Mouse (Mus musculus): ENCODE data around the gene Igfn1. TPM values are rescaled to one million over a fixed set of nuclear protein-coding genes. Genes with fewer than 3 reads are reported as not detected.

The Igfn1 gene
- polyA plus RNA-seq (2015; fragmentation: Nextera tagmentation; extraction: Ambion mirVana), result 0.12 and 0.14 TPM in 2 replicates

DNA sequence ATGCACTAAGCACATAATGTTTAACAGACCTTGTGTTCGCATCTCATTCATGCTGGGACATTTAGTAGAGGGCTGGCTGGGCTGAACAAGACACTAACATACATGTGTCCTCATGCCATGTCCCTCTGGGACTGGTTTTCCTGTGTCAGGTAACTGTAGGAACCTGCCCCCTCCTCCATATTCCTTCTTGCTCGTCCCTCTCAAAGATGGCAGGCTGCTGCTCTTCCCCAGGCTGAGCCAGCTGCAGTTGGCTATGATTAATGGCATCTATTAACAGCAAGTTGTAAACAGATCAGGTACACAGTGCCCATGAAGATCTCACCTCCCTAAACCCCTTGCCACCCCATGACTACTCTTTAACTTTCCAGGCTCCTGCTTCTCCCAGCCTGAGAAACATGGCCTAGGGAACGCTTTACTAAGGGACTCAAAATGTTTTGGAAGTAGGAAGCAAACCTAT lies at the start of gene Igfn1:
Igfn1 (minus strand) TSS at position 51 of the 457 bp plus-strand sequence.
- WGBS, result 64% methylated on average over 3 of the region's 3 CpGs
- Histone ChIP-seq H3K27ac (no peak within 1 kb of the TSS), H3K4me2 (peak within 1 kb of the TSS; percentile 87)

DNA sequence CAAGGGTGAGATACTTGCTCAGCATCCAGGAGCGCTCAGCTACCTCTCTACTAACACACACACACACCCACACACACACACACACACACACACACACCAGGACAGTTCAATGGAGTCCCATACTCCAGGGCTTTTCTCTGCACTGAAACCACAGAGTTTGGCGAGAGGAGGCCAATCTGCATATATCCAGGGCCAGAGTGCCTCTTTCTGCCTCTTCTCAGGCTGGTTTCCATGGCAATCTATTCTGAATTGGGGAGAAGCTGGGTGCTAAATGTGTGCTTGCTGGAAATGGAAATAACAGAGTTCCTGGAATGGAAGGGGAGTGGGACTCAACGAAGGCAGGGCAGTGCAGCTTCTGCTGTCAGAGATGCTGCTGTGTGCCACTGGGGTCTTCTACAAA lies 49.6 kb upstream of the Igfn1 start:
- Histone ChIP-seq H3K27me3 (peaks cover 24% of the 10 kb centered on the region), H3K27ac (no peak overlapping the region), H3K4me3 (replicated peaks) (no peak overlapping the region), H3K9me3 (replicated peaks) (no peaks in the 10 kb centered on the region), H3K36me3 (no peaks in the 10 kb centered on the region), H3K4me2 (no peak overlapping the region), H3K9ac (no peak overlapping the region), H3K4me1 (peaks cover 15% of the 10 kb centered on the region)
- WGBS, result 83% methylated on average over 3 of the region's 3 CpGs
- no peak for ATAC-seq (replicated peaks; ENCODE audit: low FRiP score)

More for the DNA sequence above, at the start of gene Igfn1:
- H3K4me3 ChIP-seq (replicated peaks), result peak within 1 kb of the TSS; percentile 55
- ATAC-seq (replicated peaks; ENCODE audit: low FRiP score), result no peak
- peaks cover 11% of the 10 kb centered on the region for H3K27me3 ChIP-seq
- 0 out of 2 replicates have a peak within 1 kb of the TSS, but pooled peaks have one; percentile 23 for H3K9ac ChIP-seq
- H3K4me1 ChIP-seq, result peaks cover 15% of the 10 kb centered on the region
- H3K36me3 ChIP-seq, result no peaks in the 10 kb centered on the region
- H3K9me3 ChIP-seq (replicated peaks), result no peaks in the 10 kb centered on the region

DNA sequence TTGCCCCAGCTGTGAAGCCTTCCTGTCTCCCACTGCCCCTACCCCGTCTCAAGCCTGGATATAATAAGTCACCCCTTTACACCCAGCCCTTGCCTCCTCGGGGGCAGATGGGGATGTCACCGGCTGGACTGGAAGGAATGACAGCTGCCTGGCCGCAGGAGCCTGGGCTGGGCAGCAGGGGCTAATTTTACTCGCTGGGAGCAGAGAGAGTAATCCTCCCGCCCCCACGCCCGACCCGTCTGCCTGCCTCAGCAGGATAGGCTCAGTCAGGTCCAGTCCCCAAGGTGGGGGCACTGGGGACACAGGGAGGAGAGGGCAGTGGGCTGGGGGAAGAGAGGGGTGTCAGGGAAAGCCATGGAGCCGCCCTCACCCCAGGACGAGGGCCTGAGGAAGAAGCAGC lies 46.4 kb upstream of the Igfn1 start, which contains the start of gene Cacna1s:
Cacna1s (plus strand) TSS at position 204 of the 400 bp plus-strand sequence.
- no peaks in the 10 kb centered on the region for H3K36me3 ChIP-seq
- H3K4me2 ChIP-seq, result no peak within 1 kb of the TSS
- H3K27me3 ChIP-seq, result peaks cover 53% of the 10 kb centered on the region
- WGBS, result 38% methylated on average over 11 of the region's 11 CpGs
- no peaks in the 10 kb centered on the region for H3K9me3 ChIP-seq (replicated peaks)
- no peak for ATAC-seq (replicated peaks; ENCODE audit: low FRiP score)
- no peak within 1 kb of the TSS for H3K27ac ChIP-seq
- no peak within 1 kb of the TSS for H3K4me3 ChIP-seq (replicated peaks)
- H3K9ac ChIP-seq, result no peak within 1 kb of the TSS
- H3K4me1 ChIP-seq, result peaks cover 19% of the 10 kb centered on the region

DNA sequence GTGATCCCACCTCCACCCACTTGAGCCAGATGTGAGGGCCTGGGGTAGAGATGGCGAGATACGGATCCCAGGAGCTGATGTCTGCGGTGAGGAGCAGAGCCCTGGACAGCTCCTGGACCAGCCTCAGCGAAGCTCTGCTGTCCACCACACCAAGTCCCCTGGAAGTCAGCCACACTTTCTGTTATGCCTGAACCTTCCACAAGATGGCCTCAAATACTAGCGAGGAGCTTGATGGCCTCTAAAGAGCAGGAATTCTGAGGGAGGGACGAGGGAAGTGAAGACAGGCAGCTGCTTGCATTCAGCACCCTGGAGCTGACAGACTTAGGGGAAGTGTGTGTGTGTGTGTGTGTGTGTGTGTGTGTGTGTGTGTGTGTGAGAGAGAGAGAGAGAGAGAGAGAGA lies 45.3 kb upstream of the Igfn1 start:
- peak overlapping the region; percentile 59 for H3K4me2 ChIP-seq
- peak; percentile 85 for ATAC-seq (replicated peaks; ENCODE audit: low FRiP score)
- H3K4me3 ChIP-seq (replicated peaks), result peak overlapping the region; percentile 31
- H3K27me3 ChIP-seq, result peaks cover 53% of the 10 kb centered on the region
- peaks cover 19% of the 10 kb centered on the region for H3K4me1 ChIP-seq
- no peak overlapping the region for H3K27ac ChIP-seq
- no peaks in the 10 kb centered on the region for H3K9me3 ChIP-seq (replicated peaks)
- WGBS, result 0% methylated on average over 6 of the region's 6 CpGs
- no peak overlapping the region for H3K9ac ChIP-seq
- H3K36me3 ChIP-seq, result no peaks in the 10 kb centered on the region

DNA sequence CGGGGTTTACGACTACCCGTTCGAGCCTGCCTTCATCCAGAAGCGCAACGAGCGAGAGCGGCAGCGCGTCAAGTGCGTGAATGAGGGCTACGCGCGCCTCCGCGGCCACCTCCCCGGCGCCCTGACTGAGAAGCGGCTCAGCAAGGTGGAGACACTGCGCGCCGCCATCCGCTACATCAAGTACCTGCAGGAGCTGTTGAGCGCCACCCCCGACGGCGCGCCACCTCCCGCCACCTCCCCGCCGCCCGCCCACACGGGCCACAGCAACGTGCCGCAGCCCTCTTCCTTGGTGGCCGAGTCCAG lies 44.8 kb upstream of the Igfn1 start:
- WGBS, result under 1% methylated on average over 36 of the region's 36 CpGs
- ATAC-seq (replicated peaks; ENCODE audit: low FRiP score), result peak; percentile 40
- Histone ChIP-seq H3K36me3 (no peaks in the 10 kb centered on the region), H3K4me1 (peaks cover 19% of the 10 kb centered on the region), H3K4me3 (replicated peaks) (peak overlapping the region; percentile 31), H3K9ac (no peak overlapping the region), H3K9me3 (replicated peaks) (no peaks in the 10 kb centered on the region), H3K27ac (no peak overlapping the region), H3K4me2 (peak overlapping the region; percentile 59), H3K27me3 (peaks cover 53% of the 10 kb centered on the region)

DNA sequence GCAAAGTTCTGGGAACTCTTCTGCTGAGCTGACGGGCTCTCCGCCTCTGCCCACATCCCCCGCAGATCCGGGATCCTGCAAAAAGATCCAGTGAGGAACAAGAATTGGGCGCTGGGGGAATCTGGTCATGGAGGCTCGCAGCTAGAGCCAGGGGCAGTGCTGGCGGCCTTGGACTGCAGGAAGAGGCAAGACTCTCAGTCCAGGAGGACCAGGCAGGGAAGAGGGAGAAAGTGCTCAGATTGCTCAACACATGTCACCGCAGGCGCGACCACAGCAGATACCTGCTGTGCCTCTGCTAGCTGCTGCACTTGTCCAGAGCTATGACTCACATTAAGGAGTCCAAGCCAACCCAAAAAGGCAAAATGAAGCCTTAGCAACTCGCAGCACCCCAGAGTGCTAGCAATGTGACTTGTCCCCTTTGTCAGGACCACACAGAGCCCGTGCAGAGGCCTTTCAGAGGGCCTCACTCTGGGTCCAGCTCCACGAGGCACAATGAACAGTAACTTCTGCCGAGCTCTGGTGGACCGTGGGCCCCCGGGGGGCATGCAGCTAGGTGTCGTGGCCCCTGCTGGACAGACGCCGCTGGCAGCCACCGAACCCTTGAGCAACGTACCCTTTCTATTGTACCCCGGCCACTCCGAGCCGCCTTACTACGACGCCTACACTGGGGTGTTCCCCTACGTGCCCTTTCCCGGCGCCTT lies 44.3 kb upstream of the Igfn1 start, which contains the start of gene Ascl5:
Ascl5 (plus strand) TSS at position 493 of the 701 bp plus-strand sequence.
- no peaks in the 10 kb centered on the region for H3K9me3 ChIP-seq (replicated peaks)
- 20% methylated on average over 29 of the region's 29 CpGs for WGBS
- no peak within 1 kb of the TSS for H3K27ac ChIP-seq
- H3K36me3 ChIP-seq, result no peaks in the 10 kb centered on the region
- H3K27me3 ChIP-seq, result peaks cover 53% of the 10 kb centered on the region
- peaks cover 19% of the 10 kb centered on the region for H3K4me1 ChIP-seq
- peak within 1 kb of the TSS; percentile 59 for H3K4me2 ChIP-seq
- H3K4me3 ChIP-seq (replicated peaks), result peak within 1 kb of the TSS; percentile 31
- no peak; the same call in 1 of the 2 replicates for ATAC-seq (replicated peaks; ENCODE audit: low FRiP score)
- no peak within 1 kb of the TSS for H3K9ac ChIP-seq

DNA sequence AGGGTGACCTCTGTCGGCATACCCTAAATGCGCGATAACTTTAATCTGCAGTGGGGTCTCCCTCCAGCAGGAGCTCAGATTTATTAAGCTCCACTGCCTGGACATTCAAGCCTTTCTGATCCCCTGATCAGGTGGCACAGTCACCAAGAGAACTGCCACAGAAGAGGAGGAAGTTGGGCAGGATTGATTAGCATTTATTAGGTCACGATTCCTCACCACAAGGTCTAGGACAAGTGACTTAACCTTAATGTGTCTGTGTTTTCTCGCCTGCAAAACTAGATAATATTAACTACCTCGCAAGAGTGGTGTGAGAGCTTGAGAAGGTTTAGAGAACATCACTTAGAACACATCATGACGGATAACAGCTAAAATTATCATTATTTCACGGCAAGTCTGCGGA lies 41.8 kb upstream of the Igfn1 start:
- Histone ChIP-seq H3K36me3 (no peaks in the 10 kb centered on the region), H3K4me2 (no peak overlapping the region), H3K4me3 (replicated peaks) (no peak overlapping the region), H3K27me3 (peaks cover 49% of the 10 kb centered on the region), H3K9me3 (replicated peaks) (no peaks in the 10 kb centered on the region), H3K27ac (no peak overlapping the region), H3K4me1 (peaks cover 19% of the 10 kb centered on the region), H3K9ac (no peak overlapping the region)
- no peak for ATAC-seq (replicated peaks; ENCODE audit: low FRiP score)
- WGBS, result 79% methylated on average over 9 of the region's 9 CpGs

DNA sequence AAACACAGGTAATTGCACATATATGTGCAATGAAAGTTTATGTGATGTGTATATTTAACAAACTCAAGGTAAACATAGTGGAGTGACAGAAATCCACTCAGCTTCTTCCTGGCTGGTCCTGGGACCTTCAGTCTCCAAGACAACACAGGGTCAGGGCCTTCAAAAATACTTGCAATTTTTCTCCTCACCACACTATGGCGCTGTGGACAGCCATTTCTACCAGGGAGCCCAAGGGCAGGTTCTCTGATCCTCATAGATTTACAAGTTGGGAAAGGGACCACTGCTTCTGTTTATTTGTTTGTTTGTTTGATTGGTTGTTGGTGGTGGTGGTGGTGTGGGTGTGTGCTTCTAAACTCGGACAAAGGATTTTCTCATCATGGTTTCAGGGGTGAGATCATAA lies 41.3 kb upstream of the Igfn1 start:
- no peak overlapping the region for H3K4me3 ChIP-seq (replicated peaks)
- no peaks in the 10 kb centered on the region for H3K36me3 ChIP-seq
- no peak overlapping the region for H3K9ac ChIP-seq
- peaks cover 48% of the 10 kb centered on the region for H3K27me3 ChIP-seq
- 5% methylated on average over 2 of the region's 2 CpGs for WGBS
- H3K4me1 ChIP-seq, result peaks cover 17% of the 10 kb centered on the region
- H3K27ac ChIP-seq, result no peak overlapping the region
- no peak overlapping the region for H3K4me2 ChIP-seq
- ATAC-seq (replicated peaks; ENCODE audit: low FRiP score), result no peak
- H3K9me3 ChIP-seq (replicated peaks), result no peaks in the 10 kb centered on the region

DNA sequence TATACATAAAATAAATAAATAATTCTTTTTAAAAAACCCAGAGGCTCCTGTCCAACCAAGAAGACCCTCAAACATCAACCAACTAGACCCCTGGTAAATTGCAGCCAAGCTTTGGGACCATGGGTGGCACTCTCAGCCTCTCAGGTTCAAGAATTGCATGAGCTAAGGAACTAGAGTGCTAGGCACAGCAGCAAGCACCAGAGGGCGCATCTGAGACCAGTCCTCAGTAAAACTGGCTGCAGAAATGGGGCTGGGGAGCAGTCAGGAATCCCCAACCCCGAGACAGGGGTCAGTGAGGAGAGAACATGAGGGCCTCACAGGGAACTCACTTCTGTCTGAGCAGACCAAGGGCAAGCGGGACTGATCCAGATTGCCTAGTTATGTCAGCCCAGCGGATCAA lies 39.6 kb upstream of the Igfn1 start:
- H3K36me3 ChIP-seq, result no peaks in the 10 kb centered on the region
- H3K4me1 ChIP-seq, result peaks cover 12% of the 10 kb centered on the region
- H3K9me3 ChIP-seq (replicated peaks), result no peaks in the 10 kb centered on the region
- 13% methylated on average over 4 of the region's 4 CpGs for WGBS
- no peak overlapping the region for H3K9ac ChIP-seq
- peaks cover 38% of the 10 kb centered on the region for H3K27me3 ChIP-seq
- no peak overlapping the region for H3K4me3 ChIP-seq (replicated peaks)
- no peak overlapping the region for H3K4me2 ChIP-seq
- ATAC-seq (replicated peaks; ENCODE audit: low FRiP score), result 0 out of 2 replicates have a peak, but pooled peaks have one; percentile 12
- H3K27ac ChIP-seq, result no peak overlapping the region

DNA sequence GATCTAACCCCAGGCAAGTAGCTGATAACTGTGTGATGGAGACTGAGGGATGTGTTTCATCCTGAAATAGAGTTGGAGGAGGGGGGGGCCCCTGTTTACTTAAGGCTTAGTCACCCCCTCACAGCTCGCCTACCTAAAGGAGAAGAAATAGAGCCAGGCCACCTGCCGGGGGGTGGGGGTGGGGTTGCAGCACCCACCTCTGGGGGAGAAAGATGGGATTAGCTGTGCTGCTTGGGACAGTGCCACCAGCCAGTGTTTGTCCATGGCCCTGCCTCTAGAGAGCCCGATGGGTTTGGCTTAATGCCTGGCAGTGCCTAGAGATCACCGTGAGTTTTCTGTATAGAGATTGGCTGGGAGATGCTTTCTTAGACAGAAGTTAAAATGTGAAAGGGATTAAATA lies 34.7 kb upstream of the Igfn1 start:
- WGBS, result 34% methylated on average over 4 of the region's 4 CpGs
- Histone ChIP-seq H3K9ac (no peak overlapping the region), H3K4me2 (peak overlapping the region; percentile 8; the same call in 1 of the 2 replicates), H3K9me3 (replicated peaks) (no peaks in the 10 kb centered on the region), H3K27me3 (peaks cover 22% of the 10 kb centered on the region), H3K4me1 (peaks cover 13% of the 10 kb centered on the region; the same call in 1 of the 2 replicates), H3K4me3 (replicated peaks) (no peak overlapping the region), H3K36me3 (no peaks in the 10 kb centered on the region), H3K27ac (no peak overlapping the region)
- no peak for ATAC-seq (replicated peaks; ENCODE audit: low FRiP score)

DNA sequence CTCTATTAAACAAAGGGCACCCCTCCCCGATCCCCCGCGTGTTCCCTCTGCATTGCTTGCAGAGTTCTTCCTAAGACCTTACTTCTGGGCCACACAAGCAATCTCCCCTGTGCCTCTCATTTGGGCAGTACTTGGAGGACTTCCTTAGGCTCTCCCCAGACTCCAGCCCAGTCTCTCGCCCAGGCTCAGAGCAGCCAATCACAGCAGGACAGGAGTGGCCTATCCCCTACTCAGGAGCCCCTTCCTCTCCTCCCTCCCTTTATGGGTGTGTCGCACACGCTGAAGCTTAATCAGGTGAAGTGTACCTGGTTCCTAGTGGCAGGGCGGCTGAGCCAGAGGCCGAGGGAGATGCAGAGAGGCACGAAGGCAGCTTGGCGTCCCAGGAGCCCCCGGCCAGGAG lies 34.3 kb upstream of the Igfn1 start:
- Histone ChIP-seq H3K9ac (no peak overlapping the region), H3K27me3 (peaks cover 22% of the 10 kb centered on the region), H3K9me3 (replicated peaks) (no peaks in the 10 kb centered on the region), H3K27ac (no peak overlapping the region), H3K36me3 (peaks cover 4% of the 10 kb centered on the region), H3K4me2 (peak overlapping the region; percentile 8; the same call in 1 of the 2 replicates), H3K4me1 (peaks cover 13% of the 10 kb centered on the region; the same call in 1 of the 2 replicates), H3K4me3 (replicated peaks) (no peak overlapping the region)
- peak; percentile 63; the same call in 1 of the 2 replicates for ATAC-seq (replicated peaks; ENCODE audit: low FRiP score)
- 16% methylated on average over 11 of the region's 11 CpGs for WGBS

DNA sequence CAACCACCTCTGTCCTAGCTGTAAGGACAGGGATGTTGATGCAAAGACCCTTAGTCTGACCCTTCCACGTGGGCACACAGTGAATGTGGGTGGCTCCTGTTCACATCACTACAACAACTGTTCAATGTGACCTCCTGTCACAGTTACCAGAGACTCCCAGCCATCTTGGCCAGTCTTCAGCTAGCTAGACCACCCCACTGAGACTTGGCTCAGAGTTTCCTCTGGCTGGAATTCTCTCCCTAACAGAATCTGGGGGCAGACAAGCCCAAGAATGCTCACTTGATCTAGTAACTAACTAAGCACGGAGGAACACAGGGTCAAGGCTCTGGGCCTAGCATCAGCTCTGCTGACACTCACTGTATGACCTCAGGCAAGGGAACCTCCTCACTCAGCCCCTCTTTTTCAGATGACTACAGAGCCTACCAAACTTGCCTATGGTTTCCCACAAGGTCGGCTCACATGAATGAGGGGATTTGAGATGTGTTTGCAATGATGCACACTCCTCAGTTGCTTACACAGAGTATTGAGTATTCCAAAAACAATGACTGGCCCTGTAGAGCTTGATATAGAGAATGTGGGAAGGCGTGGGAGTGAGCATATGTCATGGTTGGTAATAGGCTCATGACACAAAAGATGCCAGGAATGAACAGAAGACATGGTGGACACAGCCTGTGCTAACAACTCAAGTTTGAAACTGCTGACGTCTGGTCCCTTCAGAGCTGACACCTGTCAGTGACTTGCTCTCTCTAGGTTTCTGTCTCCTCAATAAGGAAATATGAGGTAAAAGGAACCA lies 32.8 kb upstream of the Igfn1 start:
- Histone ChIP-seq H3K9ac (no peak overlapping the region), H3K4me1 (peaks cover 13% of the 10 kb centered on the region; the same call in 1 of the 2 replicates), H3K4me3 (replicated peaks) (no peak overlapping the region), H3K4me2 (no peak overlapping the region), H3K9me3 (replicated peaks) (no peaks in the 10 kb centered on the region), H3K27me3 (peaks cover 22% of the 10 kb centered on the region), H3K36me3 (peaks cover 19% of the 10 kb centered on the region), H3K27ac (no peak overlapping the region)
- 77% methylated on average over 5 of the region's 5 CpGs for WGBS
- ATAC-seq (replicated peaks; ENCODE audit: low FRiP score), result no peak

All from kidney, embryonic 15.5 days (tissue).